Mouse (Mus musculus) heart, embryonic 12.5 days (tissue): ENCODE data around the gene Tcl1b5. TPM values are rescaled to one million over a fixed set of nuclear protein-coding genes. Genes with fewer than 3 reads are reported as not detected.
"Not testable (repeated sequence)": the region's sequence is repeated elsewhere in the genome, so short reads cannot be mapped to it uniquely, and the experiment has no call there.

Source experiments
- ATAC-seq: fragments of 200-750 bp; cut with Nextera tagmentation; 2 replicates; pipeline ENCODE4 v1.8.0; 2017; ENCODE audit warnings: moderate TSS enrichment, moderate library complexity; ENCODE audit not compliant: insufficient number of reproducible peaks, low FRiP score
- H3K27ac ChIP-seq: fragments of 300-500 bp; sonication (generic); 2 replicates; pipeline ENCODE4 v1.5.1; 2016; ENCODE audit warnings: mild to moderate bottlenecking, moderate library complexity; ENCODE audit not compliant: poor library complexity, severe bottlenecking
- H3K27me3 ChIP-seq: fragments of 300-500 bp; sonication (generic); replicated peaks from 2 replicates; pipeline ENCODE4 v1.6.1; 2016; ENCODE audit warnings: mild to moderate bottlenecking, moderate library complexity
- H3K36me3 ChIP-seq: fragments of 300-500 bp; sonication (generic); 2 replicates; pipeline ENCODE4 v1.6.1; 2016; ENCODE audit warnings: mild to moderate bottlenecking, moderate library complexity
- H3K4me1 ChIP-seq: fragments of 300-500 bp; sonication (generic); replicated peaks from 2 replicates; pipeline ENCODE4 v1.6.1; 2016; ENCODE audit warnings: mild to moderate bottlenecking
- H3K4me2 ChIP-seq: fragments of 300-500 bp; sonication (generic); 2 replicates; pipeline ENCODE4 v1.6.1; 2016; ENCODE audit warnings: mild to moderate bottlenecking, moderate library complexity
- H3K4me3 ChIP-seq: fragments of 300-500 bp; sonication (generic); 2 replicates; pipeline ENCODE4 v1.5.1; 2016; ENCODE audit warnings: mild to moderate bottlenecking
- H3K9ac ChIP-seq: fragments of 300-500 bp; sonication (generic); 2 replicates; pipeline ENCODE4 v1.6.1; 2016; ENCODE audit warnings: mild to moderate bottlenecking, moderate library complexity
- H3K9me3 ChIP-seq: fragments of 300-500 bp; sonication (generic); replicated peaks from 2 replicates; pipeline ENCODE4 v1.6.1; 2016; ENCODE audit warnings: mild to moderate bottlenecking, moderate library complexity
- WGBS: fragments of 180-500 bp; shearing (Covaris S2); methylation state at CpG from one replicate; pipeline ENCODE4 v1.1.7; 2016; 5-methylcytosine and 5-hydroxymethylcytosine counted together
- polyA plus RNA-seq: library from polyadenylated mRNA; unstranded; fragments of >200 nt; fragmentation: Nextera tagmentation; extraction: Ambion mirVana; gene quantifications from 2 replicates; pipeline ENCODE4 v1.2.1, GENCODE M21; 2016

The Tcl1b5 gene
- not detected in 2 replicates for polyA plus RNA-seq

DNA sequence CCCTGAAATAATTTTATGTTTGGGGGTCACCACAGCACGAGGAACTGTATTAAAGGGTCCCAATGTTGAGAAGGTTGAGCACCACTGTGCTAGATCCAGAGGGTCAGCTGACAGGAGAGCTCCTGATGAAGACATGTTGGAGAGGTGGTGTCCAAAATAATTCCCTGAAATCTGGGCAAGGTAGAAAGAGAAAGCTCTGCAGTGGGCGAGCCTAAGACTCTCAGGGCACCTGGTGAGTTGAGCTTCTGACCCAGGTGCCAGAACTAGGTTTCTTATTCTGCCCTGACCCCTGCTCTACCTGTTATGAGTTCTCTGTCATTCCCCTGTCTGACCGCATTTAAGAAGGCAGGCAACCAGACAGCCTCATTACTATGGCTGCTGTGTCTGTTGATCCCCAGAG lies at the start of gene Tcl1b5:
Tcl1b5 (plus strand) TSS at position 301 of the 400 bp plus-strand sequence.
- H3K4me2 ChIP-seq, H3K36me3 ChIP-seq, H3K9ac ChIP-seq, ATAC-seq, H3K27me3 ChIP-seq, H3K9me3 ChIP-seq, H3K27ac ChIP-seq, H3K4me1 ChIP-seq, H3K4me3 ChIP-seq: not testable (repeated sequence)
- 51% methylated on average over 3 of the region's 3 CpGs for WGBS

DNA sequence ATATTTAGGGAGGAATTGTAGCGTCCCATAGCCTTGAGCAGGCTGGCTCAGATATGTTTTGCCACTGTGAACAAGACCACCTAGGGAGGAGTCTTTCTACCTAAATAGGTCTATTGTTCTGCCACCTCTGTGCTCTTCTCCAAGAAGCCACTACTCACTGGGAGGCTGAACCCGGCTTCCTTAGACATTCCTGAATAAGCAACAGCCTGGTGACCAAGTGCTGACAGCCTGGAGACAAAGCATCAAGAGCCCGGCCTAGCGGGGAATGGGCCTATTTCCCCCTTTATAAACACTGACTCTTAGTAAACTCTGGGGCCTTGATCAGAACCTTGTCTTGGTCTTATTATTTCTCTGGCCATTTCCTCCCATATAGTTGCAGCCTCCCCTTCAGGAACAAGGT lies 49.6 kb upstream of the Tcl1b5 start:
- H3K27me3 ChIP-seq: no peaks in the 10 kb centered on the region
- H3K4me2 ChIP-seq: no peak overlapping the region
- H3K9ac ChIP-seq: no peak overlapping the region
- ATAC-seq: no peak
- no peaks in the 10 kb centered on the region for H3K36me3 ChIP-seq
- H3K4me1 ChIP-seq: no peaks in the 10 kb centered on the region
- 0 out of 2 replicates have a peak, but pooled peaks cover 3% of the 10 kb centered on the region for H3K9me3 ChIP-seq
- H3K4me3 ChIP-seq: no peak overlapping the region
- WGBS: 66% methylated on average over 4 of the region's 4 CpGs
- H3K27ac ChIP-seq: no peak overlapping the region

DNA sequence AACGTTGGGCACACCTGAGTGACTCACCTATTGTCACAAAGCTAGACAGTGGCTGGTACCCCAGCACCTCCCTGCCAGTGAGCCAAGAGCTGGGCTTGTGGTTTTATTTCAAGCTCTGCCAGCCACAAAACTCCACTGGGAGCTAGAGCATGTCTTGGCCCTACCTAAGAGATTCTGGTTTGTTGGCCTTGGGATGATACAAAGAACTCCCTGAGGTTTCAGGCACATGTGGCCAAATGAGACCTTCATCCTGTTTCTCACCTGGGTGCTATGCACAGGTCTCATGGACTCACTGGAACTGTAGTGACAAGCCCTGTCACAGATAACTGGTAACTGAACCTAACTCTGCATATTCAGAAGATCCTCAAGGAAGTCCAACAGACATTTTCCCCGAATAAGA lies 48.5 kb upstream of the Tcl1b5 start:
- 0 out of 2 replicates have a peak, but pooled peaks cover 3% of the 10 kb centered on the region for H3K9me3 ChIP-seq
- WGBS: 79% methylated on average over 2 of the region's 2 CpGs
- no peak for ATAC-seq
- H3K4me1 ChIP-seq: no peaks in the 10 kb centered on the region
- H3K4me2 ChIP-seq: no peak overlapping the region
- H3K36me3 ChIP-seq: no peaks in the 10 kb centered on the region
- no peak overlapping the region for H3K9ac ChIP-seq
- no peaks in the 10 kb centered on the region for H3K27me3 ChIP-seq
- H3K27ac ChIP-seq: no peak overlapping the region
- no peak overlapping the region for H3K4me3 ChIP-seq

DNA sequence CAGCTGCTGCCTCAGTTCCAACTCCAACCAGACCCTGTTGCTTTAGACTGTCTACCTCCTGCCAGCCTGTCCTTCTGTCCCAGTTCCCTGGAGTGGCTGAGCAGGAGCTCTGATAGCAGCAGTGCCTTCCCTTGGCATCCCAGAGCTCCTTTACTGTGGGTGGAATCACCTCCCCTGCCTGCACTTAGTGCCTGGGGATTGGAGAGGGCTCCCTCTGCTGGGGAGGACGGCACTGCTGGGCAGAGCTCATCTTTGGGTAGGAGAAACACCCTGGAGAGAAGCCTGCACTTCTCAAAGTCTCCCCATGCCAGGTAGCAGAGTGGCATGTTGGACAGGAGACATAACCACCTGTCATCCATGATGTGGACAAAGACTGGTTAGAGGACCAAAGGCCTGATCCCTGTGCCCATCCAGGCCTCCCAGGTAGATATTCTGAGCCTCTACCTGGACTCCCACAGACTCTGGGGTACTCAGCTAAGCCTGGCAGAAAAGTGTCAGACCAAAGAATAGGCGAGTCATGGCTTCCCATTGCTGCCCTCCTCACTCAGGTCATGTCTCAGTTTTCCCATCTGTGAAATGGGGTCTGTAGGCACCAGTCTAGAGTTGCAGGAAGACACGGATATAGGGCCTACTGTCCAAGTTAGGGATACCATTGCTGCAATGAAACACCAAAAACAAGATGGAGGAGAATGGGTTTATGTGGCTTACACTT lies 46.5 kb upstream of the Tcl1b5 start:
- not testable (repeated sequence) for H3K27ac ChIP-seq, H3K27me3 ChIP-seq, H3K9ac ChIP-seq, H3K4me1 ChIP-seq, H3K9me3 ChIP-seq, H3K4me2 ChIP-seq, H3K36me3 ChIP-seq, H3K4me3 ChIP-seq, ATAC-seq
- WGBS: 51% methylated on average over 3 of the region's 3 CpGs

DNA sequence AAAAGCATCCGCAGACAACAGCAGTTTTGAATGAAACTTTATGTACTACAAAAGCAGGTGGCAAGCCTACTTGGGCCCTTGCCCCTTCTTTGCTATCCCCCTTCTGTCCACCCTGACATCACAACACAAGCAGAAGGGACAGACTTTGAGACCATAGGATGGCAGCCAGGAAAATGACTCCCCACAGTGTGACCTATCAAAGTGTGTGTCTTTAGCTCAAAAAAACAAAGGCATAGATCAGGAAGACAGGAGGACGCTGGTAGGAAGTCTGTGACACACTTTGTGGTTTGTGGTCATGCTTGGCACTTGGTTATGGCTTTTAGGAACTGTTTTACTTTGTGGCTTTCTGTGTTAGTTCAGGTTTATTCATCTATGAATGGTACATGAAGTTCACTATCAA lies 42.0 kb upstream of the Tcl1b5 start:
- H3K27me3 ChIP-seq, H3K4me1 ChIP-seq, H3K36me3 ChIP-seq, H3K4me2 ChIP-seq, H3K9ac ChIP-seq, H3K27ac ChIP-seq, H3K4me3 ChIP-seq, H3K9me3 ChIP-seq, ATAC-seq: not testable (repeated sequence)
- 65% methylated on average over 2 of the region's 2 CpGs for WGBS

DNA sequence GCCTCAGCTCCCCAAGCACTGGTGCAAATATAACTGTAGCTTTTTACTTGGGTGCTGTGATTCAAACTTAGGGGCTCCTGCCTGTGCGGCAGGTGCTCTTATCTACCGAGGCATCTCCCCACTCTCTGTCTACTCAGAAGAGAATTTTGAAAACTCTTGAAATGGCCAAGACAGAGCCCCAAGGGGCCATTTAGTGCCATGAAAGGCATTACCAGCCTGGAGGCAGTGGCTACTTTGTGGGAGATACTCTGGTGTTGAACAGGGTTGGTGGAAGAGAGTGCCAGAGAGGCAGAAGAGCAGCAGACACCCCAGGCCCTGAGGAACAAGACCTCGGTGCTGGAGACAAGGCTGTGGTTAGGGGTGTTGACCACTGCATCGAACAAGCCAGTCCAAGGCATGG lies 41.3 kb upstream of the Tcl1b5 start:
- H3K9ac ChIP-seq, H3K27me3 ChIP-seq, H3K9me3 ChIP-seq, ATAC-seq, H3K4me1 ChIP-seq, H3K36me3 ChIP-seq, H3K4me3 ChIP-seq, H3K4me2 ChIP-seq, H3K27ac ChIP-seq: not testable (repeated sequence)
- WGBS: 75% methylated on average over 4 of the region's 4 CpGs

DNA sequence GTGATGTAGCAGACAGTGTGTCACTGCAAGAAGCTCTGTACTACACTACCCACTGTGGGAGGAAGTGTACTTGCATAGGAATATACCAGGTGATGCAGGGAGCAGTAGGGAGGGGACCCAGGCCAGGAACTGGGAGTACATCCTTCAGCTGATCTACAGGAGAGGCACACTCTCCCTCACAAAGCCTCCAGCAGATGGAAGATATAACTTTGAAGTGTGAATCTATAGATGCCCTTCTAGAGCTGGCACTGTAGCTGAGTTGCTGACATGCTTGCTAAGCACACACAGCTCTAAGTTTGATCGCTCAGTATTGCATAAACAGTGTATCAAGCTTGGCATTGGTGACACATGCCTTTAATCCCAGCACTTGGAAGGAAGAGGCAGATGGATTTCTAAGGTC lies 38.4 kb upstream of the Tcl1b5 start:
- not testable (repeated sequence) for H3K4me3 ChIP-seq, H3K27me3 ChIP-seq, H3K9ac ChIP-seq, H3K4me1 ChIP-seq, H3K9me3 ChIP-seq, H3K4me2 ChIP-seq, H3K36me3 ChIP-seq, H3K27ac ChIP-seq, ATAC-seq
- WGBS: 85% methylated on average over 1 of the region's 1 CpGs

DNA sequence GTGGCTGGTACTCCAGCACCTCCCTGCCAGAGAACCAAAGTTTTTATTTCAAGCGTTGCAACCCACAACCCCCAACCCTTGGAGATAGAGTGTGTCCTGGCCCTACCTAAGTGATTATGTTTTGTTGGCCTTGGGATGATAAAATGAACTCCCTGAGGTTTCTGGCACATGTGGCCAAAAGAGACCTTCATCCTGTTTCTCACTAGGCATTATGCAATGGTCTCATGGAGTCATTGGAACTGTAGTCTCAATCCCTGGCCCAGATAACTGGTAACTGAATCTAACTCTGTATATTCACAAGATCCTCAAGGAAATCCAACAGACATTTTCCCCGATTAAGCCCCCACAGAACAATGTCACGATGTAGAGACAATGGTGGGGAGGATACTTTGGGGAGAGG lies 33.0 kb upstream of the Tcl1b5 start:
- no peaks in the 10 kb centered on the region for H3K4me1 ChIP-seq
- 0 out of 2 replicates have a peak, but pooled peaks cover 3% of the 10 kb centered on the region for H3K9me3 ChIP-seq
- no peaks in the 10 kb centered on the region for H3K27me3 ChIP-seq
- no peak for ATAC-seq
- H3K36me3 ChIP-seq: no peaks in the 10 kb centered on the region
- H3K4me3 ChIP-seq: no peak overlapping the region
- no peak overlapping the region for H3K9ac ChIP-seq
- H3K4me2 ChIP-seq: no peak overlapping the region
- WGBS: 83% methylated on average over 3 of the region's 3 CpGs
- no peak overlapping the region for H3K27ac ChIP-seq

DNA sequence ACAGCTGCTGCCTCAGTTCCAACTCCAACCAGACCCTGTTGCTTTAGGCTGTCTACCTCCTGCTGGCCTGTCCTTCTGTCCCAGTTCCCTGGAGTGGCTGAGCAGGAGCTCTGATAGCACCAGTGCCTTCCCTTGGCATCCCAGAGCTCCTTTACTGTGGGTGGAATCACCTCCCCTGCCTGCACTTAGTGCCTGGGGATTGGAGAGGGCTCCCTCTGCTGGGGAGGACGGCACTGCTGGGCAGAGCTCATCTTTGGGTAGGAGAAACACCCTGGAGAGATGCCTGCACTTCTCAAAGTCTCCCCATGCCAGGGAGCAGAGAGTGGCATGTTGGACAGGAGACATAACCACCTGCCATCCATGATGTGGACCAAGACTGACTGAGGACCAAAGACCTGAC lies 31.2 kb upstream of the Tcl1b5 start:
- not testable (repeated sequence) for H3K9me3 ChIP-seq
- 42% methylated on average over 1 of the region's 1 CpGs for WGBS

DNA sequence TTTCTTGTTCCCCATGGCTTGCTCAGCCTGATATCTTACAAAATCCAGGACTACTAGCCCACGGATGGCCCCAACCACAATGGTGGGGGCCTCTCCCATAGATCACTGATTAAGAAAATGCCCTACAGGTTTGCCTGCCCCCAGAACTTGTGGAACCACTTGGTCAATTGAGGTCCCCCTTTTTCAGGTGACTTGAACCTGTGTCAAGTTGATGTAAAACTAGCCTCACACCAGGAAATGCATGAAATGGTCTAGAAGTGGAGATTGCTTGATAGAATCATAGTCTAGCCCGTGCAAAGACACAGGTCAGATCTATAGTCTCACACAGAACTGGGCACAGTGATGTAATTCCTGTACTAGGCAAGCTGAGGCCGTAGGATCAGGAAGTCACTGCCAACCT lies 30.4 kb upstream of the Tcl1b5 start, which contains the start of gene Tcl1b2:
Tcl1b2 (plus strand) TSS at position 301 of the 400 bp plus-strand sequence.
- Histone ChIP-seq H3K4me2 (no peak within 1 kb of the TSS), H3K4me1 (no peaks in the 10 kb centered on the region), H3K36me3 (no peaks in the 10 kb centered on the region), H3K9me3 (0 out of 2 replicates have a peak, but pooled peaks cover 3% of the 10 kb centered on the region), H3K4me3 (no peak within 1 kb of the TSS), H3K9ac (no peak within 1 kb of the TSS), H3K27ac (no peak within 1 kb of the TSS), H3K27me3 (no peaks in the 10 kb centered on the region)
- no peak for ATAC-seq
- WGBS: 69% methylated on average over 3 of the region's 3 CpGs

More for the DNA sequence above, 31.2 kb upstream of the Tcl1b5 start:
- H3K27me3 ChIP-seq, H3K27ac ChIP-seq, H3K9ac ChIP-seq, H3K36me3 ChIP-seq, H3K4me3 ChIP-seq, H3K4me2 ChIP-seq, H3K4me1 ChIP-seq, ATAC-seq: not testable (repeated sequence)

DNA sequence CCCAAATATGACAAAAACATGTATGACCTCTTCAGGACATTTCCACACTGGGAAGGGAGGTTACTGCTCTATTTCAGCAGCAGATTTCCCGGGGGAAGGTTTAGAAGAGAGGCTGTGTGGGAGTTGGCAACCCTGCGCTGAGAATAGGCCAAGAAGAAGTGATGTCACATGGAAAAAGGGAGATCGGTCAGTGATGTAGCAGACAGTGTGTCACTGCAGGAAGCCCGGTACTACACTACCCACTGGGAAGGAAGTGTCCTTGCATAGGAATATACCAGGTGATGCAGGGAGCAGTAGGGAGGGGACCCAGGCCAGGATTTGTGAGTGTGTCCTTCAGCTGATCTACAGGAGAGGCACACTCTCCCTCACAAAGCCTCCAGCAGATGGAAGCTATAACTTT lies 20.9 kb upstream of the Tcl1b5 start:
- ATAC-seq, H3K4me3 ChIP-seq, H3K27me3 ChIP-seq, H3K4me1 ChIP-seq, H3K27ac ChIP-seq, H3K36me3 ChIP-seq, H3K9ac ChIP-seq, H3K4me2 ChIP-seq, H3K9me3 ChIP-seq: not testable (repeated sequence)
- 51% methylated on average over 4 of the region's 4 CpGs for WGBS

DNA sequence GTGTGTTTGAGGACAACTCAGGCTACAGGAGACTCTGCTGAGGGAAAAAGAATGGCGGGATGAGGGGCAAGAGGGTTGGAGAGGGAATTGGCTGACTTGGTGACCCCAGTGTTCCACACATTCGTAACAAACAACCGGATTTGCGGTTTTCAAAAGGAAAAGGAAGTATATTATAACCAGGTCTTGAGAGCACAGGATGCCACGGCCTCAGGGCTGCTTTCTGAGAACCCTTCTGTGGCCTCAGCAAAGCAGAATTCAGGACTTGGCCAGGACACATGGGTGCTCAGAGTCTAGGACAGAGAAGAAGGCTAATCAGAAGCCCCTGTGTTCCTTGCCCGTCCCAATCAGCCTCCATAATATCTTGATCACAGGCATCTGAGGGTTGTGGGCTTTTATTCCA lies 17.3 kb upstream of the Tcl1b5 start:
- Histone ChIP-seq H3K9ac (no peak overlapping the region), H3K27ac (no peak overlapping the region), H3K27me3 (no peaks in the 10 kb centered on the region), H3K4me3 (no peak overlapping the region), H3K4me1 (no peaks in the 10 kb centered on the region), H3K4me2 (no peak overlapping the region), H3K36me3 (no peaks in the 10 kb centered on the region), H3K9me3 (no peaks in the 10 kb centered on the region)
- WGBS: 71% methylated on average over 6 of the region's 6 CpGs
- ATAC-seq: no peak
